Mouse (Mus musculus) c-Kit-positive CD71-positive TER-119-negative erythroid progenitor cells, embryonic 14.5 days (primary cell): Measurements from ENCODE around the gene Fbxl13.

Experiments used
- DNase-seq: peaks from one replicate; pipeline ENCODE4 v3.0.0-alpha.2; 2013; ENCODE audit warnings: low read depth

The Fbxl13 gene

DNA sequence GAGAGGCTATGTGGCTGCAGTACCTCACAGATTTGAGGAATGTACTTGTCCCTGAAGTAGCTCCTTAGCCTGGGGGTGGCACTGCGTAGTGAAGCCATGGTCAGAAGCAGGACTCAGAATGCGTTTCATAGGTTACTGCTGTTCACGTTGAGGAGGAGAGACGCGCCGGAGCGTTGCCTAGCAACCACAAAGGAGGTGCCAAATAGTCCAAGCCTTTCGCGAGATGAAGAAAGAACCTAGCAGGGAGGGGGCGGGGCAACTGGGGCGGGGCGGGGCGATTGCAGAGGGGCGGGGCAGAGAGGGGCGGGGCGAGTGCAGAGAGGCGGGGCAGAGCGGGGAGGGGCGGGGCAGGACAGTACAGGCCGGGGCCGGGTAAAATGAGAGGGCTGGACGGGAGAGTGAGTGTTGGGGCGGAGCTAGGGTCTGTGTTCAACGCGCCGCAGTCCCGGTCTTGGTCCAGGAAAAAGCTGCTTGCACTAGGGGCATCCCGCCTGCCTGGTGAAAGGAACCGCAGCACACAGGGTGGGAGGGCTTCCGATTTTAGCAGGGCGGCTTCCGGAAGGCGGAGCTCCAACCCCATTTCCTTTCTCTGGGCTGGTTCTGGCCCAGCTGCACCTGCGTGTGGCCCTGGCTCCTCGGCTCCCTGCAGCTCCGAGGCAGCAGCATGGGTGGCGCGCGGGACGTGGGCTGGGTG is at the start of gene Fbxl13, which contains the start of gene Armc10:
Gene Fbxl13, minus strand, starts transcription at position 196 of the 694 bp plus-strand sequence.
Gene Armc10, plus strand, starts transcription at position 375 of the 694 bp plus-strand sequence.
- peak; percentile 76 for DNase-seq

DNA sequence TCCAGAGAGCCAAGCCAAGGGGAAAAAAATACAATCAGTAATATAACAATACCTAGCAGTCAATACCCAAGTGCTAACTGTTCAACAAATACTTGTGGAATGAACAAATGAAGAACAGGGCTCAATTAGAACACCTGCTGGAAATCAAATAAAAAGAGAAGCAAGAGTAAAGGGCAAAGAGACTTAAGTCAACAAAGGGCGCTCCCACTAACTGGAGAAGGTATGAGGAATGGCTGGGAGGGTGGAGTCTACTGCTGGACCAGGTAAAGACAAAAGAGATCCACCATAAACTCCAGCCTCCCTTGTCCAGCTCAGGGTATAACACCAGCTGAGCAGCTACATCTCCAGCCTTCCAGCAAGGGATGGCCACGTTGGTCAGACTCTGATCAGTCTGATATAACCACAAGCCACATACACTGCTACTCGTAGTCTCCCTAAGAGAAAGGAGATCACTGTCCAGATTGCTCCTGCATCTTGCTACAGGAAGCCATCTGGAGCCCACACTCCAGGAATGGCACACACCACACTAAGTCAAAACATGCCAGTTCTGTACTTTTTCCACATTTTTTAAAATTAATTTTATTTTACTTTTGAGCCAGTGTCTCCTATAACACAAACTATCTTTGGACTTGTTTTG is 49.5 kb upstream of the Fbxl13 start:
- no peak for DNase-seq

DNA sequence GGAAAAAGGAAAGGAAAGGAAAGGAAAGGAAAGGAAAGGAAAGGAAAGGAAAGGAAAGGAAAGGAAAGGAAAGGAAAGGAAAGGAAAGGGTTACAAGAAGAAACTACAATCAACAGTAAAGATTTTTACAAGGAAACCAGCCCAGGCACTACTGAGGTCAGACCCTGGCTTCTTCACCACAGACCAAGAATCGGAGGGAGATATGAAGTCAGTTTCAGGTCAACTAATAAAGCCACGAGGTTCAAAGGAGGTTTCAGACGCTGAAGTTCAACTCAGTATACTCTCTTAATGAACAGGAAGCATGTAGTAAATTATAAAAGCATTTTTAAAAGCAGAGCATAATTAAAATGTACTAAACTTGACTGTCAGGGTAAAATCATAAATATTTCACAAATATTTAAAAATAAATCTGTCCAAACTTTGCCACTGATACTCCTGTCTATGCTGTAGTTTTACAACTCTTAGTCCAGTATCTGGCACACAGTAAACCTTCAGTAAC is 48.0 kb upstream of the Fbxl13 start:
- DNase-seq: no peak

DNA sequence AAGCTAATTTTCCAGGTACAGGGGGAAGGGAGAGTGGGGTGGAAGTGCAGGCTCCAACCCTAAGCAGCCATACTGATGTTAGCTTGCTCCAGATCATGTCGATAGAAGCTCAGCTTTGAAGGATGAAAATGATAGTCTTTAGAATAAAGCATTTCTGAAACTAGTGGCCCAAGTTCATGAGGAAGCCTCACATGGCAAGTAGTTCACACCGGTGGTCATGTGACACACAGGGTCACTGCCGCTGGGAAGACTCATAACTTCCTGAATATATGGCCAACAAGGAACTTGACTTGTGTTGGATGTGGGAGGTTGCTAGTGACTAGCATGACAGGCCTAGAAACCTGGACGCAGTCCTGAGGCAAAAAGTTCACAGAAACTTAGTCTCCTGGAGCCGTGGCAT is 46.8 kb upstream of the Fbxl13 start:
- no peak for DNase-seq

DNA sequence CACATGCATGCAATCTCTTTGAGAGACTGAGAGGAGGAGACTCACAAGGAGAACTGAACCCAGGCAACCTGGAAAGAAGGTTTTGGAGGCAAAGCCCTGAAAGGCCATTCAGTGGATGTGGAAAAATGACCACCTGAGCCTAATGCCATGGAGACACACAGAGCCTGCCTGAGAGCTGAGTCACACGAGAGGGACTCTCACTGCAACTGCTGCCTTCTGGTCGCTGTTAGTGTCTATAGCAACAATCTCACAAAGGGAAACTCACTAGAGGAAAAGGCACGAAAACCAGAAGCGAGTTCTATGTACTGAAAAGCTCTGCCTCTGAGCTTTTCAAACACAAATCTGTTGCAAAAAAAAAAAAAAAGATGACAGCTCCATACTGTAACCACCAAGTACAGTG is 41.6 kb upstream of the Fbxl13 start:
- DNase-seq: no peak

DNA sequence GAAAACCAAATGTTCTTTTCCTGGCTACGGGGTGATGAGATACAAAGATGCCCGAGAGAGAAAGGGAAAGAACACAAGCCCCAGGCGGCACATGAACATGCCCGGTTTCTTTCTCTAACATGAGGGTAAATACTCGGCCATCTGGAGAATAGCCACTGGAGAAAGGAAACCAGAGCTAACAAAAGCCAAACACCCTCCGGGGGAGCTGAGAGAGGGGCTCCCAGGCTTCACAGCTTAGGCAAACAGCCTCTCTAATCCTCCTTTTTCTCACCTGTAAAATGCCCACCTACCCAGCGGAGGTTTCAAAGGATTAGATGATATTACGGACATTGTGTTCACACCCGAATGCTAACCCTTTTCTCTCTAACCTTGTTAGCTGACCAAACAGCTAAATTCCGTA is 39.6 kb upstream of the Fbxl13 start:
- no peak for DNase-seq

DNA sequence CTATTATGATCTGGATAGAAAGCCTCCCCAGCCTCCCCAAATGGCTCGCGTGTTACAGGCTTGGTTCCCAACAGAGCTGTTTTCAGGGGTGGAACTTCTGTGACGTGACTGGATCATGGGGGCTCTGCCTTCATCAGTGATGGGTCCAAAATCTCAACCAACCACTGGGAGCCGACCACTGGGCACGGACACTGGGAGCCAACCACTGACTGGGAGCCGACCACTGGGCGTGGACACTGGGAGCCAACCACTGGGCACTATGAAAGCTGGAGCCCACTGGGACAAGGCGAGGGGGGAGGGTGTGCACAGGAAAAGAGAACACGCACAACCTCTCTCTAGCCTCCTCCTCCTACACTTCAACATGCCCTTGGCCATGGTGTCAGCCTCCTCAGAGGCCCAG is 38.4 kb upstream of the Fbxl13 start:
- DNase-seq: no peak

DNA sequence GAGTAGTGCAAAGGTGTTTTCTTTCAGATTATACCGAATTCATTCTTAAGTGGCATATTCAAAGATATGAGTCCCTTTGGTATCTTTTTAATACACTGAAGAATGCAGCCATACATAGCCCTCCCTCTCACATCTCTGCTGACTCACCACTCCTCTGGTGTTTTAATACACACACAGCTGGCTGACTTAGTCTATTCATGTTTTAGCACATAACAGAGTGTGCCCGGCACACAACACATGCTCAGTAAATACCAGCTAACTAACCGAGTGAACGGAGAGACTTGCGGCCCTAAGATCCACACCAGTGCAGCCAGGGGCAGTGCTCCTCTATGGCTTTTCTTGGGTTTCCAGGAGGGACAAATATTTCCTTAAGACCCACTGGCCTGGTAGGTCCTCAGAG is 35.5 kb upstream of the Fbxl13 start:
- no peak for DNase-seq

DNA sequence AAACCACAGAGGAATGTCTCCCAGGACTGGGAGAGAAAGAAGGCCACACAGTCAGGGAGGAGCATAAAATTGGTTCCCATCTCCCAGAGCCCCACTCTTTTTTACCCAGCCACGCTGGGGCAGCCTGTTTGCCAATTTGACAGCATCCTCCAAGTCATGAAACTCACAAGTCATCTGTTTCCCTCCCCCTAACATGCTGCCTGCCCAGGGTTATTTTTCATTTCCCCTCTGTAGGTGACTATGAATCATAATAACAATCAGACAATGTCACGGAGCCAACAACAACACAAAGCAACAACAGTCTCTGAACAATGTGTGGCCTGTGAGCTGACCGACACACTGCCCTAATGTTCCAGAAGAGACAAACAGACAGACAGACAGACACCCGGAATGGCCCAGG is 34.6 kb upstream of the Fbxl13 start:
- no peak for DNase-seq

DNA sequence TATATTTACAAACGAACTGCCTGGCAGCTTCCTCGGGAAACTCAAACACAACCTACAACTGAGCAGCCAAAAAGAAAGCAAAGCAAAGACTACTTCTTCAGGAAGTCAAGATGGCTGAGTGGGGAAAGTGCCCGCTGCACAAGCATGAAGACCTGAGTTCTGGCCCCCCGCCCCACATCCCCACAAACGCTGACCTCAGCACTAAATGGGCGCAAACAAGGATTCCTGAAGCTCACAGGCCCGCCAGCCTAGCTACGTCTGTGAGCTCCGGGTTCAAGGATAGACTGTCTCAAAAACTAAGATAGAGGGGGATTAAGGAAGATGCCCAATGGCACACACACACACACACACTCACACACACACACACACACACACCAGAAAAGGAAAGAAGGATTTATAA is 32.9 kb upstream of the Fbxl13 start:
- DNase-seq: no peak

DNA sequence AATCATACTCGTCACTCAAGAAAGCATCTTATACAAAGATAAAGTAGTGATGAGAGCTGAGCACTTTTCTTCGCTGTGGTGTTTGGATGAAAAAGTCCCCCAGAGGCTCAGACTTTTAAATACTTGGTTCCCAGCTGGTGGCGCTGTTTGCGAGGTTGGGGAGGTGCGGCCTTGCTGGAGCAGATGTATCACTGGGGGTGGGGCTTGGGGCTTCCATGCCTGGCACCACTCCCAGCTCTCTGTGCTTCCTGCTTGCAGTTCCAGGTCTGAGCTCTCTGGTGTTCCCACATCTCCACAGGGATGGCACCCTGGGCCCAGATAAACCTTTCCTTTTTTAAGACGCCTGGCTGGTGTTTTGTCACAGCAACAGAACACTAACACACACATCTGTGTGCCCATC is 32.5 kb upstream of the Fbxl13 start:
- no peak for DNase-seq

DNA sequence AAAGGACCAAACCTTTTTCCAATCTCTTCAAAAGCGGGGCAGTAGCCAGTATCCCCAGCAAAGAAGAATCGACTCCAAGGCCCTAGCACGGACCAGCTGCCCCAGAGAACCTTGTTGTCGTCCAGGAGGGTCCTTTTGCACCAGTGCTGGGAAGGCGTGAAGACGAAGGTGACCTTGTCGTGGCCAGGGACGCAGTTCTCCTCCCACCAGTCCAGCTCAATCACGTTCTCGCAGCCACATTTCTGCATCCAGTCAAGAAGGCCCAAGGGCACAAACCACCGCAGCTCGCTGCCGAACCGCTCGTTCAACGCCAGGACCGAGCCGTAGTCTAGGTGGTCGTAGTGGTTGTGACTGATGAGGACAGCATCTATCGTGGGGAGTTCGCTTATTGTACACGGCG is 30.1 kb upstream of the Fbxl13 start:
- no peak for DNase-seq

DNA sequence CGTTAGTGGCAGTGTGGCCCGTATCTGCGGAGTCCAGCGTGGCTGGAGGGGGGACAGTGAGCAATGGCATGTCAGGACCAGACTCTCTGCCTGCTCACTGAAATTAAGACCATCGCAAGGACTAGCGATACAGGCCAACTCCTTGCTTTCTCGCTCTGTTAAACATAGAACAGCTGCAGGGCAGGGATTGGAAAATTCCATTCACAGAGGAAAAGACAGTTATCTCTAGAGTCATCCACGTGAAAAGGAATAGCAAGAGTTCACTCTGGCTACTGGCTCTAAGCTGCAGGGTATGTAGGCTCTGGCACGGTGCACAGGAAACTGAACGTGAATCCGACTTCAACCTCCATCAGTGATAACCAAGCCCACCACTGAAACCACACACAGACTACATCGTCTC is 29.6 kb upstream of the Fbxl13 start:
- DNase-seq: no peak

DNA sequence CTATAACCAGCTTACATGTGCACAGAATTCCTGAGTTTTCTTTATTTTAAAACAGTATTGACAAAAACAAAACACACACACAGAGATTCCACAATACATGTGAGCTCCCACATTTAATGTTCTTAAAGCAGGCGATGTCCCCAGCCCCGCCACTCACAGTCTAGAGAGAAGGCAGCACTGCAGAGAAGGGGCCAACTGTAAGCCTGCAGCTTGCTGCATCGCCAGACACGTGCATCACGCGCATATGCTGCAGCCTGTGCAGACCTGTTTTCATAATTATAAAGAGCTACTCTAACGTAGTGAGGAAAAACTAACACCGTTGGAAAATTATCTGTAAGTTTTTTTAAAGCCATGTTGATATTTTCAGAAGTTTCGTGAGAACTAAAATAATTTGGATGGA is 28.3 kb upstream of the Fbxl13 start:
- no peak for DNase-seq

DNA sequence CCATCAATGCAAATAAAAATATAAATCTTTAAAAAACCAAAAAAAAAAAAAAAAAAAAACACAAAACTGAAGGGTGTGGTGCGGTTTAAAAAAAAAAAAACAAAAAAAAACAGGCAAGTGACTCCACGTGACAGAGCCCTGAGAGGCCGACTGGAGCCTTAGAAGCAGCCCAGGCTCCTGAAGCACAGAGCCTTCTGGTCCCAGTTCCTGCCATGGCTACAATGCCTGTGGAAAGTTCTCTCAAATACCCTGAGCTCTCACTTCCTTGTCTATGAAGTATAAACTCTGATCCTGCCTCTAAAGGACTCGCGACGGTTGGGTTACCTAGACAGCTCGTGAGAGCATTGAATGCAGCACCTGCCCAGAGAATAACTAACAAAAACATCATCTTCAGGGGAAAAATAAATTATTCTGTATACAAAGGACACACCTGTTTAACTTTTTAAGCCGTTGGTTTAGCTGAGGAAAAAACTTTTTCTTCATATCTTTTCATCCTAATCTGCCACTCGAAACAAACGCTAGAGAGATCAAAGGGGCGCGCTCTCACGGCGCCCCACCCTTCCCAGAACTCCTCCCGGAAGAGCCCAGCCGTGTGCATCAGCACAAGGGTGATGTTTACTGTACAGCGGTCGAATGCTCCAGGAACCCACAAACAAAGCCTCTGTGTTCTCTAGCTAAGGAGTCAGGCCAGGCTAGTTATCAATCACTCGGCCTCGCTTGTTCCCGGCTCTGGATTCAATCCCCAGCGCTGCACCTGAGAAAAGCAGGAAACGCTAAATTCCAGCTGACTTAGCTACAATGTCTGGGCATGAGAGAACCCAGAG is 27.6 kb upstream of the Fbxl13 start:
- peak; percentile 73 for DNase-seq

DNA sequence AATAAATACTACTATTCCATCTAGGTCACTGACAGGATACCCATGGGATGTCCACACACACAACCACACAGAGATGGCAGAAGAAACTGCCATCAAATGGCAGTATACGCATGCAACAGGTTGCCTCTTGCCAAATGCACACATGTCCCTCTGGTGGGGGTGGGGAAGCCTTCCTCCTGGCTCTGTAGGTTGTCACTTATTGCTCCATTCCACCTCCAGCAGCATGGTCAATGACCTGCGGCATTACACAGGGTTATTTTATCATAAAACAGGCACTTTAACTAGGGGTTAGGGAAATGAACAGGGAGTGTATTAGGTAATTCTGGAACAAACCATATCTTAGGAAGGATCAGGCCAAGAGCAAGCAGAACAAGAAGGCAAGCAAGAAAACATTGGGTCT is 23.9 kb upstream of the Fbxl13 start:
- no peak for DNase-seq

DNA sequence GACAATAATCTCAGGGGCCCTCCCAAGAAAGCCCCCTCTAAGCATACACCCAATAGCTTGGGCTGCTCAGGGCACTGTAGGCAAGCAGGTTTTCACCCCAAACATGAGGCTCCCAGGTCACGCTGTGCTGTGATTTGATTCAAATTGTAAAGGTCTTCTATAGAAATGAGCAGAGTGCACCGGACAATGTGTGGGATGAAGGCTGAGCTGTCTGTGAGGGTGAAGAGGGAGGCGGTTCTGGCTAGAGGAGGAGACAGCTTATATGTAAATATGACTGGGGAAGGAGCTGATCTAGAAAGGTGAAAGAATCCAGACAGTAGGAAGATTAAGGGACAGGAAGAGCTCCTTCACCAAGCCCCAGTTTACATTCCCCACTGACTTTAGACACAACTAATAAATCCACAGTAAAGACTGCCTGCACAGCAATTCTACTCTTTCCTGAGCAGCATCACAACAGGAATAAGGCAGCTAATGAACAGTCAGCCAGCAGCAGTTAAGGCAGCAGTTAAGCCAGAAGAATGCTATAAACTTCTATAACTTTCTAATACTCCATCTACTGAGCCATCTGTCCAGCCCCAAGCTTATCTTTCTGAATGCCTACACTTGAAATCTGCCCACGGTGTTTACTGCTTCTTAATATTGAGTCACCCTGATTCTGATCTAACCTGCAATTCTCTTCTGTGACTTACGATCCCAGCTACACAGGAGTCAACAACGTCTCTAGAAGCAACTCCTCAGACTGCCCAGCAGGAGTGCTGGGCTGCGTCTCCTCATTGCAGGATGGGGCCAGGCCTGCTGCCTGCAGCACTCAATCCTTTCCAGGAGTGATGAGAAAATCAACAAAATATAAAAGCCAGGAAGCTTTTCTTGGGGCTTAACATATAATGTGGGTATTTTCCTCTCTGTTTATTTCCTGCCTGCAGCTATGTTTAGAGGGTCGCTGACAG is 22.0 kb upstream of the Fbxl13 start:
- DNase-seq: no peak

DNA sequence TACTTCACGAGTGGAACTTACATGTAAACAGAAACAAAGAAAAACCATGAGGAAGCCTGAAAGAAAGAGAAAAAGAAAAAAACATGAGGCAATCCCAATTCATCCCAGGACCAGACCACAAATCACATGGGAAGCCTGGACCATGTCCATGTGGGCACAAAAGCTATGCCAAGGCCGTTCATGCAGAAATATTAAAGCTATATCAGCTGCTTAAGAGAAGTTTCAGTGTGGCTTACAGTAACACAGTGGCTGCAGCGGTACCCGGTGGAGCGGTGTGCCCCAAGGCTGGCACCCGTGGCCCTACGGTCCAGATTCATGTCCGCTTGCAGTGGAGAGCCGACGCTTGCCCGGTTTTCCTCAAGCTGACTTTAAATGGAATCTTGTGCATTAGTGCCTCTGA is 17.6 kb upstream of the Fbxl13 start:
- DNase-seq: no peak

DNA sequence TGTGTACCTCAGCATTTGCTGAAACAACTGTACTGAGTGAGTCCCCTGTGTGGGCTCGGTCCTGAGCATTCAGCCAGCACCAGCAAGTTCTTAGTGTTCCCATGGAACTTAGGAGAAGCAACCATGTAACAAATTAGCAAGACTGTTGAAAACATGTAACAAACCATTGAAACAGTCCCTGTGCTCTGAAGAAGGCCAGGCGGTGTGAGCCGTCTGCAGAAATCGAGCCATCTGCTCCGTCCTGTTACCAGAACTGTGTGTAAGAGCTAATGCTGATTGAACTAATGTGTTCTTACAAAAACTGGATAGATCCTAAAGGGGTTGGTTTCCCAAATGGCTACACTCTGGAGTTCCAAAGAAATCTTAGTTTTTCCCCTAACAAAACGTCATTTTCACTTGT is 15.4 kb upstream of the Fbxl13 start:
- no peak for DNase-seq

DNA sequence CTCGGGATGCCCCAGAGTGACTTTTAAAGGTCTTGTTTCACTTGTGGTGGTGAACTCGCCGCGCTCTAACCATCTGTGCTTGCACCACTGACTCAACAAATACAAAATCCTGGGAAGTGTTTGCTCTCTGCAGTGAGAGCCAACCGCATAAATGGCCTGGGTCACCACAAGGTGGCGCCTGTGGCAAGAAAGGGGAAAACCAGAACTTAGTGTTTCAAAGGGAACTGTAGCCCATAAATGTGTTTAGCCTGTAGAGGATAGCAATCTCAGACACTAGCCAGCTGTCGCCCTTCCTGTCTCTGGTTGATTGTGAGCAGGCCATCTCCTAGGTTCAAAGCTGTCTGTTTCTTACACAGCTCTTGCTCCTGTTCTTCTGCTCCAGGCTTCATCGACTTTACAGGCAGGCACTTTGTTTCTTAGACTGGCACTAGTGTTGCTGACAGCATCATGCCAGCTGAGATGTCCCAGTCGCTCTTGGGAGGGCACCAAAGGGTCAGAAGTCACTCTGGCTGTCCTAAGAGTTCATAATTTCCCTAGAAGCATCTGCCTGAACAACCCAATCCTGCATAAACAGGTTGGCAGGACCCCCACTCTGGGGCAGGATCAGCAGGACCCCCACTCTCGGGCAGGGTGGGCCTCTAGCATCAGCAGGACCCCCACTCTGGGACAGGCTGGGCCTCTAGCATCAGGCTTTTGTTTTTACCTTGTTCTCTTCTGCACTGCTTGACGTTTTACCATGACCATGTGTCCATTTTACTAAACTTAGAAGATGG is 13.4 kb upstream of the Fbxl13 start:
- peak; percentile 51 for DNase-seq

DNA sequence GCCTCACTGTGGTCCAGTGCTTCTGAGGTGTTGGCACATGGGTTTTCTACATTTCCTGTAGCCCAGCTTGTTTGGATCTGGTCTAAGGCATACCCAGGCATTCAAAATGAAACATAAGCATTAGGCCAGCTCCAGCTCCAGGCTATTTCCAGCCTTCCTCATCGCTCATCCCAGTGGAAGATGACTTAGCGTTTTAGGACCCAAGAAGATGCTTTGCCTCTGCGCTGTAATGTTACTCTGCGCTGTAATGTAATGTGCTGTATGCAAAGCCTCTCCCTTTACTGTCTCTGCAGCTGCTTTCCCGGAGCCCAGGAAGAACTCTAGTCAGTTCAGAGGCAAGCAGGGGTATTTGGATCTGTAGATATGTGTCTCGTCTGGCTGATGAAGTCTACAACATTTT is 12.6 kb upstream of the Fbxl13 start:
- no peak for DNase-seq
